Mouse (Mus musculus): ENCODE measurements at regions not wholly inside any gene's neighbourhood (a gene's known extent, or its start where the extent isn't known, plus 50 kb on each side); places are given as distances from the start of the nearest gene placed in this dataset.

- TF ChIP-seq CTCF (IDR thresholded peaks at IDR 0.05; ENCODE audit: insufficient read depth, low read depth, low read length) (no peak), POLR2A (IDR thresholded peaks at IDR 0.05; ENCODE audit: insufficient read depth, low read depth, low read length) (no peak)
These were observed 53.5 kb upstream of the Map3k1 start for GRCm38 (mm10) chr13:111862316-111862715.

All from olfactory bulb, adult 2 months (tissue).